Mouse (Mus musculus): Measurements from ENCODE around the gene Ctns.

Gene Ctns

DNA sequence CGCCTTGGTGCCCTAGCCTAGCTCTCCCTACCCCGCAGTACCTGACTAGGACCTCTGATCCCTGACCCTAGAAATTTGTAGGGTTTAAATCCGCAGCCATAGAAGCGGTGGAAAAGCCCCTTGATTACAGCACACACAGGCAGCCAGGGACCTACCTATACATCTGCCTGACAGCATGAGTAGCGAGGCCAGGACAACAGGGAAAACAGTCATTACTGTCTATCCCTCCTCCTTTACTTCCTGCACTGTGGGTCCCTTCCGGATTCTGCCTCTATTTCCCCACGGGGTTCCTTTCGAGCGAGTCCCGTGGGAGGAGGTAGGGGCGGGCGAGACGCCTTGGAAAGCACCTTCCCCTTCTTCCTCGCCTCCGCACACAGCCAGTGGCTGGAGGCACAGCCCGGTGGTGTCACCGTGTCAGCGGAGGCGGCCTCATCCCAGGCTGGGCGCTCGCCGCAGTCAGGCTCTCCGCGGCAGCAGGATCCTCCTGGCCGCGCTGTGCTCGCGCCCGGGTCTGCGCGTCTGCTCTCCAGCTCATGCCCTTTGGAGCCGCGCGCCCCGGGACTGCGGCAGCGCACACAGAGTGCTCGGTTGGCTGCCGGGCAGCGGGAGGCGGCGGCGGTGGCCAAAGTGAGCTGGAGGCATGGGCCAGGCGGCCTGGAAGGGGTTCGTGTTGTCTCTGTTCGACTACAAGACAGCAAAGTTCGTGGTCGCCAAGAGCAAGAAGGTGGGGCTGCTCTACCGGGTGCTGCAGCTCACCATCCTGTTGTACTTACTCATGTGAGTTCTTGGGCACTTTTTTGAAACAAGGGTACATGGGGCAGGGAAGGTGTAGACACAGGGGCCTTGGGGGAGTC, 38.7 kb downstream of the Ctns start, which contains the start of gene P2rx5:
Gene P2rx5 (plus strand): TSS at position 465 of the 854 bp plus-strand sequence.
- in situ Hi-C loops (cut with MboI; ENCODE audit: low pct_unique_long_range_greater_than_20kb in 1 of 2, low sequenced_read_pairs in 2 of 2, unreplicated experiment in 1 of 2), result no loop called here

DNA sequence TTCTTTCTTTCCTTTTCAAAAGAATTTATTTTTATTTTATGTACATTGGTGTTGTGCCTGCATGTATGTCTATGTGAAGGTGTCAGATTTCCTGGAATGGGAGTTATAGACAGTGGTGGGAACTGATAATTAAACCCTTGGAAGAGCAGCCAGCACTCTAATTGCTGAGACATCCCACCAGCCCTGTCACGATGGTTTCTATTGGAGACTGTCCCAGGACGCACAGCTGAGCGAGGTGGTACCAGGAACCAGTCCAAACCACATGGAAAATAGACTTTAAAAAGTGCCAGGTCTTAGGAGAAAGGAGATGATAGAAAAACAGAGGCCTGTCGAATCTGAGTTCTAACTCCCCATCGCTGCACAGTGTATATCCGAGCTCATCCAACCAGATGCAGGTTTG, 43.8 kb downstream of the Ctns start:
- in situ Hi-C loops (cut with MboI; ENCODE audit: low pct_unique_long_range_greater_than_20kb in 1 of 2, low sequenced_read_pairs in 2 of 2, unreplicated experiment in 1 of 2), result no loop called here

DNA sequence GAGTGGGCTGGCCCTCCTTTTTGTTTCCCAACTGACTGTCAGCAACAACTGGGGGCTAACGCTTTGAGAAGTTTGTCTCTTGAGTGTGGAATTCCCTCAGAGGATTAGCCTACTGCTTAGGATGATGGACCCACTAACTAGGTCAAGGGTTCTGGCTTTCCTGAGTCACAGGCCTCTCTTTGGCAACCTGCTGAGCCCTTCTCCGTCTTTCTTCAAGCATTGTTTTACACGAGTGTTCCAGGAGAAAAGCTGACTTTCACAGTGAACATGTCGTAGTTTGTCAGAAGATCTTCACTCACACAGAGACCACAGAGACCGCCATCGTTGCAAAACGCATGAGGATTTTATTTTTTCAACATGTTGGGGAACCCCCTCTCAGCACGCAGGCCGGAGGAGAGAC, 50.6 kb downstream of the Ctns start:
- in situ Hi-C loops (cut with MboI; ENCODE audit: low pct_unique_long_range_greater_than_20kb in 1 of 2, low sequenced_read_pairs in 2 of 2, unreplicated experiment in 1 of 2), result no loop called here

DNA sequence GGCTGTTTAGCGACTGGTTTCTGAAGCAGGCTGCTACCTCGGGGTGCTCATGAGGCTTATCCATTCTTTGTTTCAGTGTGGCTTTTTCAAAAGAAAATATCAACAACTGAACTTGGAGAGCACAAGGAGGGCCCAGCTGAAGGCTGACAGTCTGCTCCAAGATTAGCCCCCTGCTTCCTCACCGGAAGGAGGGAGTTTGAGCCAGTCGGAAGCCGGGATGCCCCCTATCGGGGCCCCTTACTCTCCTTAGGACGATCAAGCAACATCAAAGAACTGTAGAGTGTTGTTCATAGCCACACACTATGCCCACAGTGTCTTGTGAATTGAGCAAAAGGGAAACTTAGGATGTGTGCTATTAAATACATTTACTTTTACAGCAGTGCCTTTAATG, 51.9 kb downstream of the Ctns start:
- in situ Hi-C loops (cut with MboI; ENCODE audit: low pct_unique_long_range_greater_than_20kb in 1 of 2, low sequenced_read_pairs in 2 of 2, unreplicated experiment in 1 of 2), result no loop called here

DNA sequence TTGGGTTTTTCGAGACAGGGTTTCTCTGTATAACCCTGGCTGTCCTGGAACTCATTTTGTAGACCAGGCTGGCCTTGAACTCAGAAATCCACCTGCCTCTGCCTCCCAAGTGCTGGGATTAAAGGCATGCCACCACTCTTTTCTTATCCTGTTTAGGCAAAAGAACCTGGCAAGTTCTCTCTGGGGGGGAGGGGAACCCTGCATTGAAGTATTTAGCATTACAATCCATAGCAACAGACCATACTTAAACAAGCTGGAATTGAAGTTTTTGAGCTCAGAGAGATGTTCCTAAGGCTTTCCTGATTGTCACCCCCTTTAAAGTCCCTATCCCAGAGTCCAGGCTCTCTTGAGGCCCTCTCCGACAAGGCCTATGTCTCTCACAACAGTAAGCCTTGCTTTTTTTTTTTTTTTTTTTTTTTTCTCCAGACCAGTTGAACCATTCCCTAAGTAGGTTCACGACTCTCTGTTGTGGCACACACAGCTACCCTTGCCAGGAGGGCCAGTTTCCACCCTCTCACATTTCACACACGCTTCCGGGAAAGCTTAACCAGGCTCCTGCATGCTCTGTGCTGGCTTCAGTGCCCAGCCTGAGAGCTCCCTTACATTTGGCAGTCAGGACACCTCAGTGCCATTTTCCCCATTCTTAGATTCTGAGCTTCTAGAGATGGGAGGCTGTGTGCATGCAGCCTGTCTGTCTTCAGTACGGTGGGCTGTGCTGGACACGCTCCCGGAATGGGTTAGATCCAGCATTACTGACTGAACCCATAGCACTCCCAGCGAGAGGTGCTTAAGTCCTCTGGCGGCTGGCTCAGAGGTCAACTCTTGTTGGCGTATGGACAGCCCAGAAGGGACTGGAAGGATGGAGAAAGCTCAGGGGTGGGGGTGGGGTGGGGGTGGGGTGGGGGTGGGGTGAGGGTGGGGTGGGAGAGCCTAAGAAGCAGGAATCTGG, 52.5 kb downstream of the Ctns start:
- in situ Hi-C loops (cut with MboI; ENCODE audit: low pct_unique_long_range_greater_than_20kb in 1 of 2, low sequenced_read_pairs in 2 of 2, unreplicated experiment in 1 of 2), result no loop called here

DNA sequence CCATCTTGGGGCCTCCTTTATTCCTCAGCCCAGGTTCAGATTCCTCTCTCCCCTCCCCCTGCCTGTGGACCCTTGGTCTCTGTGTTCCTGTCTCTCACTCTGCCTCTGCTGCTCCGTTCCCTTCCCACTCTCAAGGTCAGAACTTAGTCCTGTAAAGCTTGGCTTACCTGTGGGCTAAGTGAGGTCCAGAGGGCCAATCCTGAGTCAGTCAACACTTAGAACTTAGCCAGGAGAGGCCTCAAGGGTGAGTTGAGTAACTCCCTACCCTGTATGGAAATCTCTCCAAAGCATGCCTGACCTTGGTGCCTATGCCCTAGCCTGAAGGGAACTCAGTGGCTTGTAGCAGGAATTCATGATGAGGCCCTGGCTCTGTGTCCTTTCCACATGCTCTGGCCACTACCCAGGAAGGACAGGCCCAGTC, 54.6 kb downstream of the Ctns start:
- in situ Hi-C loops (cut with MboI; ENCODE audit: low pct_unique_long_range_greater_than_20kb in 1 of 2, low sequenced_read_pairs in 2 of 2, unreplicated experiment in 1 of 2), result no loop called here

DNA sequence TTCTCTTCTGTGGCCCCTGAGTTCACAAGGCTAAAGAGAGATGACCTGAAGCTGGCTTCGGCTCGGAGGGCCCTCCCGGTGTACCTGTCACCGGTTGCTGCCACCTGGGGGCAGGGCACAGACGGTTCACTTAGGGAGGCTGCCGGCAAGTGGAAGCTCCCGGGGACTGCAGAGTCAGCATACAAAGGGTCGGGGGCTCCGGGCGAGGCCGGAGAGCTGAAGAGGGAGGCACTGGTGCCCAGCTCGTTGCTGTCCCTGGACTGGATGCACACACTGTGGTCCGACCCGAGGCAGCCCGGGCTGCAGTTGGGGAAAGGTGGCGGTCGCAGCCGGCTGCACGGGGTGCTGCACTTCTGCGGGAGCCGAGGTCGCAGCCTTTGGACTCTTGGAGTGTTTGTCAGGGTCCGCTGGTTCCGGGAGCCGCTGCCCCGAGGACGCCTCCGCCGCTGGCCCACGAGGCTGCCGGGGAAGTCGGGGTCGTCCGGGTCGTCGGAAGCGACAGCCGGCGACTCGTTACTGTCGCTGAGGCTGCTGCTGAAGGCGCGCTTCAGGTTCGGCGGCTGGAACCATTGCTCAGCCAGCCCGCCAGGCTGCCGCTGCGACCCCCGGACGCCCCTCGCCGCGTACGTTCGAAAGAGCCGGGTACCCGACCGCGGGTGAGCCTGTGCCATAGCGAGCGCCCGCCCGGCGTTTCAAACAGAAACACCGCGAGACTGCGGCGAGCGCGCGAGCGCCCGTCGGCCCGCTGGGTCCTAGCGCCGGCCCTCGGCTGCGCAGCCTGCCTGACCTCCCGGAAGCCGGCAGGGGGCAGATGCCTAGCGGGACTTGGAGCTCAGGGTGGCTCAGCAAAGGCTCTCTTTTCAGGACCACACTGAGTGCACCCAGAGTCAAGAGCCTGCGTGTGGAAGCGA, 61.0 kb downstream of the Ctns start, which contains the start of gene Haspin:
Gene Haspin (minus strand): TSS at position 704 of the 911 bp plus-strand sequence.
- in situ Hi-C loops (cut with MboI; ENCODE audit: low pct_unique_long_range_greater_than_20kb in 1 of 2, low sequenced_read_pairs in 2 of 2, unreplicated experiment in 1 of 2), result no loop called here

DNA sequence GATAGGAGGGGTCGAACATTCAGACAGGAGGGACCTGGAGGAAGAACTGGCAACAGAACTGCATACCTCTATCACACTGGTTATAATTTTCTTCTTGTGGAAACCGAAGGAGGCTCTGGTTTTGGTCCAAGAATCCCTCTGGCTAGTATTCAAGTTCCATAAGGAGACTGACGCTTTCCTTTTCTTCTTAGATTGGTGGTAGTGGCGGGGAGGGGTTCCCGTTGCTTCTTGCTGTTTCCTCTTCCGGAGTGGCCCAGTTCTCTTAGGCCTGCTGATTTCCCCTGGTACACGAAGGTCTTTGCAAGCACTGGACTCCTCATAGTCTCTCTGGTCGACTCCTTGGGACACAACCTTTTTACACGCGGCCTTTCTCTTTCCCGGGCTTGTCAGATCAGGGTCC, 61.7 kb downstream of the Ctns start:
- in situ Hi-C loops (cut with MboI; ENCODE audit: low pct_unique_long_range_greater_than_20kb in 1 of 2, low sequenced_read_pairs in 2 of 2, unreplicated experiment in 1 of 2), result no loop called here

DNA sequence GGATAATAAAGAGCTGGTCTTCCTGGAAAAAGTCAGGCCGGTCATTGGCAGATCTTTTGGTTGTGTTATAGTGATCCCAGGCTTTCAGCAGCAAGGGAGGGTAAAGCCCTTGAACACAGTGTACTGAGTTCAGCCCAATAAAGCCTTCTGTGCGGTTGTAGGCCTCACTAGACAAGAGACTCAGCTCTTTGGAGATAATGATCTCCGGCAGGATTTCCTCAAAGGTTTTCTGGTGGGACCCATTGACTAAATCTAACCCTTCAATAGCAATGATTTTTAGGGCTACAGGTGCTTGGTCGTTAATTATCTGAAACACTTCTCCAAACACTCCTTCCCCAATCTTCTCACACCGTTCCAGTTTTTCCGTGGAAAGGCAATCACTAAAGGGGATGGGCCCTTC, 62.3 kb downstream of the Ctns start:
- in situ Hi-C loops (cut with MboI; ENCODE audit: low pct_unique_long_range_greater_than_20kb in 1 of 2, low sequenced_read_pairs in 2 of 2, unreplicated experiment in 1 of 2), result no loop called here

DNA sequence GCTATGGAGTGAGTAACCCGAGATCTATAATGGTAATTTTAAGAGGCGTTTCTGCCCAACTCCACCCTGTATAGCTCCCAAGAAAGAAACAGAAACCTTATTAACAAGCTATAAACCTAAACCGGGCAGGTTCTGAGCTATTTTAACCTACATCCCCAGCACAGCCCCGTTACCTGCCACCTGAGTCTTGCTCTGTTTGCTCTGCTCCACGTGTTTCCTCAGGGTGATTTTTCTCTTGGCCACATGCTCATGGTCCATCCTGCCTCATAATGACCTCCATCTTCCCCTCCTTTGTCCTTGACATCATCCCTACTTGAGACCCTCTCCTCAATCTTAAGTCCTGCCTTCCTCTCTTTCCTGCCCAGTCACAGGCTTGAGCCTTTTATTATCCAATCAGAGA, 64.6 kb downstream of the Ctns start:
- in situ Hi-C loops (cut with MboI; ENCODE audit: low pct_unique_long_range_greater_than_20kb in 1 of 2, low sequenced_read_pairs in 2 of 2, unreplicated experiment in 1 of 2), result no loop called here
